Mouse (Mus musculus) yolk sac, embryonic 10.5 days (tissue): Measurements from ENCODE around the gene Dyrk4.

Experiments used
- DNase-seq: peaks from one replicate; pipeline ENCODE4 v3.0.0-alpha.2; 2017; ENCODE audit warnings: low spot score

Gene Dyrk4

DNA sequence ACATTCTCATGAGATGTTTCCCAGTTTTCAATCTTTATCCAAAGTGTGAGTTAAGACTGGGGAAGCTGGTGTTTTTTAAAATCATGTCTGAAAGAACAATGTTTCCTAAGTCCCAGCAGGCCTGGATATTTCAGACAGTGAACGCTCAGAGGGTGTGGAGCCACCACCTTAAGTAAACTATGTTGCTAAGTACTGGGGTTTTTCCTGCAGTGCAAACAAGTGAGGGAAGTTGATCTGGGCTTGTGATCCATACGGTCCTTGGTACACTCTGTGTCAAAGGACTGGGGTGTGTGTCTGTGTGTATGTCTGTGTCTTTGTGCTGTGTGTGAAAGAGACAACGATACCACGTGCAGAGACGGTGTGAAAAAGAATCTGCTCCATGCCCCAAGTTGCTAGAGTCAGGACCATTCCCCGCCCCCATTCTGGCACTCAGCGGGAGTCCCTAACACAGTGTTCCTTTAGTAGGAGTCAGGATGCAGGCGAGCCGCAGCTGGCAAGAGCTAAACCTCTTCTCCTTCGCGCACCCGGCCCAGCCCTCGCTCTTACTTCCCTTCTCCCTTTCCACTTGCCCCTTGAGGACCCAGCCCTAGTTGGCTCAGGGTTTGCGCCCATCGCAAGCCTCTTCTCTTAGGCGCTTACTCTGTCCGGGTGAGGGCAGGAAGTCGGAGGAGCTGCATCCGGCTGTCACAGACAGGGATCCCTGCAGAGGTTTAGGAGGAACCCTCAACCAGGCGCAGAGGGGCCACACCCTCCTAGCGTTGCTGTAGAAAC, at the start of gene Dyrk4:
Gene Dyrk4, minus strand, starts transcription at position 729 of the 771 bp plus-strand sequence.
- DNase-seq, result peak; percentile 13

- no peak for DNase-seq
These were observed 44.8 kb upstream of the Dyrk4 start for GRCm38 (mm10) chr6:126966241-126967026.

DNA sequence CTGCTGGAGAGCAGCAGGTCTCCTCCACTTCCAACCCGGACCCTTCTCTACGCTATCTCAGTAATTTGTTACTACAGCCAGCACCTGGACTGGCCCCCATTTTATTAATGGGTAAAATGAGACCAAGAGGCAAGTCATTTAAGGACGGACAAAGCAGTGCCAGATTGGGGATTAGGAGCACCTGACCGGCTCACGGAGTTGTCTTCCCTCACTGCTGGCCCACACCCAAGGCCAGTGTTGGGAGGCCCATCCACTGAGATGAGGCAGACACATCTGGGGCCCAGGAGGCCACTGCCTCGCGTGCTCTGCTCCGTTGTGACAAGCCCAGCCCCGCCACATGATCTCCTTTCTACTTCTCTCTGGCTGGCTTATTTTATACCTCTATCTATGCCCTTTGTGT, 41.8 kb upstream of the Dyrk4 start:
- DNase-seq, result no peak

DNA sequence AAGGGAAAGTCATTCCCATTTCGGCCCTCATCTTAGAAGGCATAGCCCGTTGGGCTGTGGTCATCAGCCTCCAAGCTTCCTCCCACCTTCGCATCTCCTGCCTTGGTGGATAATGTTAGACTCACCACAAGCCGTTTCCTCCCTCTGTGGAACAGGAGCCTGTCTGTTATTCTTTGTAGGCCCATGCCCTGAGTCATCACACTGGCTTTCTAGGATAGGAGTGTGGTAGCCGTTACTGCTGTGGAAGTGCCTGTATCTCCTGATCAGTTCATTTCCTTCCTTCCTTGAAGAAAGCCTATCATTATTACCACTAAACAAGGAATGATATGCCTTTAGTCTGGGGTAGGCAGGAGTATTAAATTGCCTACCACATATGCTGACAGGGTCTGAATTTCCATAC, 41.1 kb upstream of the Dyrk4 start:
- no peak for DNase-seq

GRCm38 (mm10) chr6:126961371-126962018, 39.9 kb upstream of the Dyrk4 start:
- no peak for DNase-seq

GRCm38 (mm10) chr6:126955734-126956133, 34.1 kb upstream of the Dyrk4 start:
- peak; percentile 52 for DNase-seq

- no peak for DNase-seq
These were observed 26.7 kb upstream of the Dyrk4 start for GRCm38 (mm10) chr6:126948336-126948735.

GRCm38 (mm10) chr6:126940451-126940850, 18.8 kb upstream of the Dyrk4 start:
- DNase-seq, result no peak

DNA sequence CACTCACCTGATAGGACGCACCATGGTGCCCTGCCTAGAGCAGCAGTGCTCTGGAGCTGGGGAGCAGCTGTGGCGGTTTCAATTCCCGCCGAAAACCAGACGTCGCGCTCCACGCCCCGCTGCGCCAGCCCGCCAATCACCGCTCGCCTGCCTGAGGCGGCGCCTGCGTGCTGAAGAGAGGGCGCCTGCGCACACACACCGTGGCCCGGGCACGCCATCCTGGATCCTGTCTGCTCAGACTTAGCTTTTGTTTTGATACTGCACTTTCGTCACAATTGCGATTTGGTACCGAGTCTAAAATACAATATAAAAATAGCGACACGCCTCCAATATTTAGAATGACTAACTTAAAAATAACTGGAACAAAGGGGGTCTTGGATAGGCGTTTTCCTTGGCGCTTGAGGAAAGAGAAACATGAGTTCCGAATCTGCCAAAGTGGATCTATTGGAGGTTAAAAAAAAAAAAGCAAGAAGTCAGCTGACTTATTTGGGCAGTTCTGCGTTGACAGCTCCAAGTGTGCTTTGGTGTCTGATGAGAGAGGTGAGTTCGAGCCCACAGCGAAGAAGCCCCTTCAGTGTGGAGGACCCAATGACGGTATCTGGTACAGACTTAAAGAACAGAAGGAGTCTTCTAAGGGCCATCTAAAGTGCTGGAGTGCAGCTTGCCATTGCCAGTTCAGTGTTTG, 18.0 kb upstream of the Dyrk4 start, which contains the start of the genes Rad51ap1 and D6Wsu163e:
Gene Rad51ap1, minus strand, starts transcription at position 101 of the 685 bp plus-strand sequence.
Gene D6Wsu163e, plus strand, starts transcription at position 476 of the 685 bp plus-strand sequence.
- peak; percentile 96 for DNase-seq

GRCm38 (mm10) chr6:126938853-126939486, 17.3 kb upstream of the Dyrk4 start:
- no peak for DNase-seq

- DNase-seq, result no peak
These were observed 16.4 kb upstream of the Dyrk4 start for GRCm38 (mm10) chr6:126938047-126938446.

DNA sequence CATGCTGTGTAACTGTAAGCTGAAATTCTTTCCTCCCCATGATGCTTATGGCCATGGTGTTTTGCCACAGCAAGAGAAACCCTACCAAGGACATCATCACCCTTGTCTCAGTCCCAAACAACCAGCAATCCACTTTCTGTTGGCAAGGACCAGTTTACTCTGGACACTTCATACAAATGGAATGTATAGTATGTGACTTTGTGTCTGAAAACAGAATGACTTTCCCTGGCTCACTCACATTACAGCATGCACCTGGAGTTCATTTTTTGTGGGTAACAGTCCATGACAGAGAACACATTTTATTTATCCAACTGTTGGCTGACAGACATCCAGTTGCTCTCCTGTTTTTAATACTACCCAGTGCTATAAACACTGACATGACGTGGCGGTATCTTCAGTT, 11.3 kb upstream of the Dyrk4 start:
- no peak for DNase-seq

DNA sequence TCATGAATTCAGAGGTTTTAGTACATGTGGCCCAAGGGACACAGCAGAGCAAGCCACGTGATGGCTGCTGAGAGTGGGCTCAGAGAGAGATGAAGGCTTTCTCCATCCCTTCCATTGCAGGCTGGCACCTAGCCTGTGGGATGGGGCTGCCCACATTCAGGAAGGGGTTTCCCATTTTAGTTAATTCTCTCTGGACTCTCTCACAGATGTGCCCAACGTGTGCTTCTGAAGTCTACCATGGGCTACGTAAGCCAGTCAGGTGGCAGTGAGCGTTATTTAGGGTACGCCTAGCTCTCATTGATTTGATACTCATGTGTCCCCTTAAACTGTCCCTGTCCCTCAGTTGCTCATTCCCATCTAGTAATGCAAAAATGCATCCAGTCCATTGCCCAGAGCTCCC, 6.7 kb downstream of the Dyrk4 start:
- DNase-seq, result no peak

DNA sequence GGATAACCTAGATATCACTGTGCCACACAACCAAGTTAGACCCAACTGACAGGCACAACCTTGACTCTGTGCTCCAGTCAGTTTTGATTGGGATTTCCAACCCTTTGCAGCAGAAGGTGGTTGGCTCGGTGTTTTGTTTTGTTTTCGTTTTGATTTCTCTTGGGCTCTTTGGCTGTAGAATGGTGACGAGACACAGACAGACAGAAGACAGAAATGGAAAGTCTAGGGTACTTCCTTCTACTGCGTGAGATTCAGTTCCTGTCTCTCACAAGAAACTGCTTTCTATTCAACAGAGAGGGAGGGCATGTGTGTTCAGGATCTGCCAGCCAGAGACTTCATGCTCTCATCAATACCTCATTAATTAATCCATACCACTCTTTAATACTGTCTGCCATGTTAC, 10.9 kb downstream of the Dyrk4 start:
- DNase-seq, result no peak

GRCm38 (mm10) chr6:126907876-126908275, 13.8 kb downstream of the Dyrk4 start:
- no peak for DNase-seq

DNA sequence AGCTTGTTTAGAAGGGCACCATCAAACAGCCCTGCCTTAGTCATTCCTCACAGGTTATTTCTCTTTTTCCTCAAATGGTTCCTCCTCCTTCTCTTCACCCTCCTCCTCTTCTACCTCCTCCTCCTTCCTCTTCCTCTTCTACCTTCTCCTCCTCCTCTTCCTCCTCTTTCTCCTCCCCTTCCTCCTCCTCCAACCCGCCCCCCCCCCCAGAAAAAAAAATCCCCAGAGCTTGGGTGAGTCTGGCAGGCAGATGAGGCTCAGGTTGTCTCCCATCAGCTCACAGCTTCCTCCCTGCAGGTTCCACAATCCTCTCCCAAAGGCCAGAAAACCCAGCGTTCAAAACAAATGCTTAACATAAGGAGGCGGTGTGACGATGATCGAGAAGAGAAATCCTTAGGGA, 14.3 kb downstream of the Dyrk4 start:
- DNase-seq, result no peak

DNA sequence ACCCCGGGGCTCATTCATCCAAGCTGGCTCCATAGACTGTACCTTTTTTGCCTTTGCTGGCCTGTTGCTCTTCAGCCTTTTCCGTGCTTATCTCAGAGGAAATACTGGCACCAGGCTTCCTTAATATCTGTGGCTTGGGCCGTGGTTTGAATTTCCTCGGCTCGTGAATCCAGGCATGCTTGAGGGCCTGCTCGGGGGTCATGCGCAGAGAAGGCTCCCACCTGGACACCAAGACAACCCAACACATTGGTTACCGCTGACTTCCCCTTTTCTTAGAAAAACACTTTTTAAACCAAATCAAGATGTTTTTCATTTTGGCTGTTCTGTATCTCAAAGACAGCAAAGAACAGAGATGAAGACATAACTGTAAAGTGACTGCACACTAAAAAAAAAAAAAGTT, 44.5 kb downstream of the Dyrk4 start:
- no peak for DNase-seq

DNA sequence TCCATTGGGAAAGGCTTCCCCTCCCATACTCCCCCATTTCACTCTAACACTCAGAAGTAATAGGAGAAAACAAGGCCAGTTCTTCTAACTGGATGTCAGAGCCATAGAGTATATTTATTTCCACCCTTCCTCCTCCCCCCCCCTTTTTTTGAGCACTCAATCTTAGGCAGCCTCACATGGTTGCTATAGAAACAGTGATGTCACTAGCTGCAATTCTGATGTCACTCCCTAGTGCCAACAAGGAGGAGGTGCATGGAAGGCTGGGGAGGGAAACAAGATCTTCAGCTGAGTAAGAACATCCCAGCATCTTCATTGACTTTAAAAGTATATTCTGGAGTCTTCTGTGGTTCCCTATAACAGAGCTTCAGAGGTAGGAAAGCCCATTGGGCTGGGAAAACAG, 68.8 kb downstream of the Dyrk4 start, which contains the start of gene Akap3:
Gene Akap3, plus strand, starts transcription at position 218 of the 400 bp plus-strand sequence.
- DNase-seq, result no peak

- peak; percentile 90 for DNase-seq
These were observed 72.6 kb downstream of the Dyrk4 start, which contains the start of gene Ndufa9 for GRCm38 (mm10) chr6:126848712-126849704. Gene Ndufa9, minus strand, starts transcription at chr6:126849136.

DNA sequence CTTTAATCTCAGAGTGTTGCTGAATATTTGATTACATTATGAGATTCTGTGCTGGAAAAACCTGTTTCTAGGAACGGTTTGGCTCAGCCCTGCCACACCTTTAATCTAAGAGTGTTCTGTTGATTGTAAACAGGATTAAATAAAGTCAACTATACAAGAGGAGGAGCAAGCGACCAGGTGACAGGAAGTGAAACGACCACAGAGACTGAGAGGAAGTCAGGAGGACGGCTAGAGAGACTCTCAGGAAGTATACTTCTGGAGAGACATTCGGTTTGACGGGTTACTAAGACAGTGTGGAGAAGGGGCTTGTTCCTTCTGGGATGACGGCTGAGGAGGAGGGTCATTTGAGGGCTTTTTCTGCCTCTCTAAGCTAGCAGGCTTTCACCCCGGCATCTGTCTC, 85.0 kb downstream of the Dyrk4 start:
- DNase-seq, result no peak
